Mouse (Mus musculus) midbrain, embryonic 16.5 days (tissue): Measurements from ENCODE around the gene Tmtc2. TPM values are rescaled to one million over a fixed set of nuclear protein-coding genes. Genes with fewer than 3 reads are reported as not detected.

Experiments used
- ATAC-seq: fragments of 200-750 bp; cut with Nextera tagmentation; 2 replicates; pipeline ENCODE4 v1.8.0; 2017; ENCODE audit warnings: moderate TSS enrichment
- H3K27ac ChIP-seq: fragments of 300-500 bp; sonication (generic); 2 replicates; pipeline ENCODE4 v1.5.1; 2014; ENCODE audit warnings: mild to moderate bottlenecking, low read length, mixed read lengths
- H3K27me3 ChIP-seq: fragments of 300-500 bp; sonication (generic); 2 replicates; pipeline ENCODE4 v1.6.1; 2014; ENCODE audit warnings: low read depth, low read length, mixed read lengths; ENCODE audit not compliant: control insufficient read depth, insufficient read depth
- H3K36me3 ChIP-seq: fragments of 300-500 bp; sonication (generic); 2 replicates; pipeline ENCODE4 v1.6.1; 2014; ENCODE audit warnings: mild to moderate bottlenecking, low read length, moderate library complexity, mixed read lengths; ENCODE audit not compliant: control insufficient read depth, insufficient read depth
- H3K4me1 ChIP-seq: fragments of 300-500 bp; sonication (generic); 2 replicates; pipeline ENCODE4 v1.6.1; 2014; ENCODE audit warnings: mild to moderate bottlenecking, low read length, mixed read lengths; ENCODE audit not compliant: control insufficient read depth, insufficient read depth
- H3K4me2 ChIP-seq: fragments of 300-500 bp; sonication (generic); 2 replicates; pipeline ENCODE4 v1.6.1; 2014; ENCODE audit warnings: mild to moderate bottlenecking, low read length, mixed read lengths
- H3K4me3 ChIP-seq: fragments of 300-500 bp; sonication (generic); 2 replicates; pipeline ENCODE4 v1.5.1; 2014; ENCODE audit warnings: low read depth, mild to moderate bottlenecking, low read length, moderate library complexity, mixed read lengths
- H3K9ac ChIP-seq: fragments of 300-500 bp; sonication (generic); 2 replicates; pipeline ENCODE4 v1.6.1; 2014; ENCODE audit warnings: low read depth, low read length, mixed read lengths
- H3K9me3 ChIP-seq: fragments of 300-500 bp; sonication (generic); replicated peaks from 2 replicates; pipeline ENCODE4 v1.6.1; 2014; ENCODE audit warnings: mild to moderate bottlenecking, low read length, mixed read lengths; ENCODE audit not compliant: control insufficient read depth, poor library complexity, severe bottlenecking
- WGBS: fragments of 180-500 bp; shearing (Covaris S2); extraction: QIAGEN DNeasy Blood & Tissue Kit; methylation state at CpG from one replicate; pipeline ENCODE4 v1.1.7; 2014; 5-methylcytosine and 5-hydroxymethylcytosine counted together
- polyA plus RNA-seq: library from polyadenylated mRNA; unstranded; fragments of >200 nt; fragmentation: Nextera tagmentation; extraction: Ambion mirVana; gene quantifications from 2 replicates; pipeline ENCODE4 v1.2.1, GENCODE M21; 2015

Tmtc2 gene
- polyA plus RNA-seq, 1 experiment from 2014 or later: 6.4 TPM

- Histone ChIP-seq H3K4me3 (no peak overlapping the region), H3K4me2 (no peak overlapping the region), H3K27me3 (no peaks in the 10 kb centered on the region), H3K4me1 (no peaks in the 10 kb centered on the region), H3K9me3 (no peaks in the 10 kb centered on the region), H3K27ac (no peak overlapping the region), H3K36me3 (no peaks in the 10 kb centered on the region), H3K9ac (no peak overlapping the region)
- WGBS: 61% methylated on average over 6 of the region's 6 CpGs
- ATAC-seq: no peak
Measured at GRCm38 (mm10) chr10:105474162-105474830, 100.0 kb downstream of the Tmtc2 start.

DNA sequence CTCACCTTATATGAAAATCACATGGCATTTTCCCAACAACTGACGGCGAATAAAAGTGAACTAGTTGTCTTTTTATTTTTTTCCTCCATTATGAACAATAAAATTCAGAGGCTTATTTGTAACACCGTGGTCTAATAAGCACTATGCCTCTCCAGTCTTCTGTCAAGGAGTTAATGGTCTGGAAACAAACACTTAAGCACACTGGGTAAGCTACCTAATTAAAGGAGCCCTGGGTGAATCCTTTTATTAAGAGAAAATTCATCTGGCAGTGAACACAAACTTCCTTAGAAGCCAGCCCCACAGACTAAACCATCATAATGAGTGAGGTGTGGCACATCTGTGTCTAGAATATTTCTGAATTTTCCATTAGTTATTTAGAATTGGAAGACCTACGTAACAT, 109.9 kb downstream of the Tmtc2 start:
- H3K4me3 ChIP-seq: no peak overlapping the region
- no peaks in the 10 kb centered on the region for H3K36me3 ChIP-seq
- no peaks in the 10 kb centered on the region for H3K9me3 ChIP-seq
- no peaks in the 10 kb centered on the region for H3K27me3 ChIP-seq
- no peak overlapping the region for H3K4me2 ChIP-seq
- no peak overlapping the region for H3K27ac ChIP-seq
- no peak for ATAC-seq
- WGBS: 67% methylated on average over 4 of the region's 4 CpGs
- no peaks in the 10 kb centered on the region for H3K4me1 ChIP-seq
- H3K9ac ChIP-seq: no peak overlapping the region

DNA sequence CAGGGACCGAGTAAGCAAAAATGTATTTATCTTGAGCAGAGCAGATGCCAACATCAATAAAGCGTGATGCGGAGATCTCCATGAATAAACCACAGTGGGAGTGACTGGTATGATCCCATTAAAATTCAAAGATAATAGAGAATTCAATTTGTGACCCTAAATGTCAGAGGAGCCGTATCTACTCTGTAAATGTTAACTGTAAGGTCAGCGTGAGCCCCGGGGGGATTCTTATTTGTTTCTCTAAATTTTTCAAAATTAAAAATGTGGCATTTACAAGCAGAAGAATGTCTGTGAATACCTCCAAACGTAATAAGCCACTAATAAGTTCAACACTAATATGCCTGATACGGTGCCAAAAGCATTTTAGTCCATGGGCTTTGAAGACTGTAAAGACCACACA, 120.8 kb downstream of the Tmtc2 start:
- Histone ChIP-seq H3K4me2 (no peak overlapping the region), H3K4me3 (no peak overlapping the region), H3K9ac (no peak overlapping the region), H3K36me3 (no peaks in the 10 kb centered on the region), H3K27ac (no peak overlapping the region), H3K9me3 (no peaks in the 10 kb centered on the region), H3K27me3 (no peaks in the 10 kb centered on the region), H3K4me1 (no peaks in the 10 kb centered on the region)
- no peak for ATAC-seq
- WGBS: 65% methylated on average over 8 of the region's 8 CpGs

DNA sequence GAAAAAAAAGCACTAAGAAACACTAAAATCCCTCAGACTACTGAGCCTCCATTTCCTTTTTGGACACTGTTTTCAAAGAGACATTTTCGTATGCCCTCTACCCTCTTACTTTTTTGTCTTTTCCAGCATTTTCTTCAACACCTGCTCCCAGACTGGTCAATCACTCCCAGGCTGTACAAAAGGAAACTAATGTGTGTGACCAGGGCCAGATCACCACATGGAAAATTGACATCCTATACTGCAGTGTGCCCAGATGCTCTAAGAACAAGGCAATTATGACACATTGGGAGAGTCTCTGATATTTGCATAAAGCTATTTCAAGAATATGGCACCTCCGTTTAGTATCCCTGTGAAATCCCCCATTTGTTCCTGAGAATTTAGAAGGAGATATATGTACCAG, 127.1 kb downstream of the Tmtc2 start:
- no peaks in the 10 kb centered on the region for H3K4me1 ChIP-seq
- no peak overlapping the region for H3K4me2 ChIP-seq
- no peak overlapping the region for H3K4me3 ChIP-seq
- H3K9ac ChIP-seq: no peak overlapping the region
- no peaks in the 10 kb centered on the region for H3K36me3 ChIP-seq
- H3K9me3 ChIP-seq: no peaks in the 10 kb centered on the region
- H3K27ac ChIP-seq: no peak overlapping the region
- no peak for ATAC-seq
- 81% methylated on average over 2 of the region's 2 CpGs for WGBS
- H3K27me3 ChIP-seq: no peaks in the 10 kb centered on the region

DNA sequence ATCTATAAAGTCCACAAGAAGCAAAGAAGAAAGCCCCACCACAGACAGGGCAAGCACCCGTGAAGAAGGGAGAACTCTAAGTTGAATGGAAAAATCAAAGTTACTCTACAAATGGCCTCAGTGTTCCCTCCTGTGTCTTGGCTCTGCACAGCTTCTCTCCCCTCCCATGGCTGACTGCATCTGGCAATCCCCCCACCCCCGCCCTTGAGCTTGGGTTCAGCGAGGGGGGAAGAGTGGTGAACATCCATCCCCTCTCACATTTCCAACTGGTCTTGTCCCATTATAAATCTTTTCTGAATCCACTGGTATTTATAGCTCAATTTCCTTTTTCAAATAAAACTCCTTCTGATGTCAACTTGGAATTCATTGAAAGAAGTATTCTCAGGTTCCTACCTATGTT, 129.9 kb downstream of the Tmtc2 start:
- 75% methylated on average over 3 of the region's 3 CpGs for WGBS
- ATAC-seq: no peak
- Histone ChIP-seq H3K9me3 (no peaks in the 10 kb centered on the region), H3K27me3 (no peaks in the 10 kb centered on the region), H3K36me3 (no peaks in the 10 kb centered on the region), H3K4me3 (no peak overlapping the region), H3K9ac (no peak overlapping the region), H3K4me1 (no peaks in the 10 kb centered on the region), H3K27ac (no peak overlapping the region), H3K4me2 (no peak overlapping the region)

GRCm38 (mm10) chr10:105434879-105435278, 139.4 kb downstream of the Tmtc2 start:
- Histone ChIP-seq H3K4me2 (no peak overlapping the region), H3K27me3 (no peaks in the 10 kb centered on the region), H3K4me3 (no peak overlapping the region), H3K9ac (no peak overlapping the region), H3K4me1 (no peaks in the 10 kb centered on the region), H3K27ac (no peak overlapping the region), H3K9me3 (no peaks in the 10 kb centered on the region), H3K36me3 (no peaks in the 10 kb centered on the region)
- ATAC-seq: no peak
- WGBS: 74% methylated on average over 5 of the region's 5 CpGs

GRCm38 (mm10) chr10:105430885-105431284, 143.4 kb downstream of the Tmtc2 start:
- 65% methylated on average over 3 of the region's 3 CpGs for WGBS

DNA sequence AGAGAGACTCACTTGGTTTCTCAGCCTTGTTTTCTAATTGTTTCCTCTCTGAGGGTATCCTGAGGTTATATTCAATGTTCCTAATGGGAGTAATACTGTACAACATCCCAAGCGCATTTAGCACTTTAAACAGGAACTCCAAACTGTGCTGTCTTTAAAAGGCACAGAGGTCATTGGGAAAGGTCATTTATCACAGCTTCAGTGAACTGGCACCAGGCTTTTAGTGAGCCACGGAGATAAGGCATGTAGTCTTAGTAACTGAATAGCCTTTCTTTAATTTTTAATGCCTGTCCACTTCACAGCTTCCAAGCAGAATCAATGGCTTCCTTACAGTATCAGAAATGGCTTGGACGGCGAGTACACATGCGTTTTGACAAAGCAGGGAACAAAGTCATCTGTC, 144.0 kb downstream of the Tmtc2 start:
- no peaks in the 10 kb centered on the region for H3K4me1 ChIP-seq
- no peak for ATAC-seq
- 67% methylated on average over 5 of the region's 5 CpGs for WGBS
- H3K27ac ChIP-seq: no peak overlapping the region
- H3K9me3 ChIP-seq: no peaks in the 10 kb centered on the region
- no peak overlapping the region for H3K4me2 ChIP-seq
- H3K36me3 ChIP-seq: no peaks in the 10 kb centered on the region
- no peak overlapping the region for H3K9ac ChIP-seq
- H3K4me3 ChIP-seq: no peak overlapping the region
- H3K27me3 ChIP-seq: no peaks in the 10 kb centered on the region

More at GRCm38 (mm10) chr10:105430885-105431284, 143.4 kb downstream of the Tmtc2 start:
- Histone ChIP-seq H3K36me3 (no peaks in the 10 kb centered on the region), H3K4me2 (no peak overlapping the region), H3K4me3 (no peak overlapping the region), H3K9ac (no peak overlapping the region), H3K27me3 (no peaks in the 10 kb centered on the region), H3K4me1 (no peaks in the 10 kb centered on the region), H3K27ac (no peak overlapping the region), H3K9me3 (no peaks in the 10 kb centered on the region)
- no peak for ATAC-seq

DNA sequence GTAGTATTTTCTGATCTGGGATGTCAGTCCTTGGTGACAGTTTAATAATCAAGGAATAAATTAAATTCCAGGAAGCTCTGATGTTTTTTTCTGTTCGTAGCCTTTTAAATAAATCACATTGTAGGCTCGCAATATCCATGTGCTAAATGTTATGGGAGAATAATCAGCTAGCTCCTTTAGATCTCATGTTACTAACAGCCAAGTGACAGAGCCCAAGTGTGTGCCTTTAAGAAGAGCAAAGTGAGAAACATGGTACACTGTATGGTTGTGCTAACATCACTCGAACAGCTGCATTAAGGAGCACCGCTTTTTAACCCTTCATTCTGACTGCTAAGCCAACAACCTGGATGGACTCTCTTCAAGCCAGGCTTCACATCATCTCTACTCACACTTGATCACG, 146.2 kb downstream of the Tmtc2 start:
- WGBS: 75% methylated on average over 5 of the region's 5 CpGs
- Histone ChIP-seq H3K4me3 (no peak overlapping the region), H3K27ac (no peak overlapping the region), H3K9me3 (no peaks in the 10 kb centered on the region), H3K36me3 (no peaks in the 10 kb centered on the region), H3K27me3 (no peaks in the 10 kb centered on the region), H3K9ac (no peak overlapping the region), H3K4me1 (peaks cover 4% of the 10 kb centered on the region; the same call in 1 of the 2 replicates), H3K4me2 (no peak overlapping the region)
- ATAC-seq: no peak
